Mouse (Mus musculus): ENCODE data around the gene Slc15a1. TPM values are rescaled to one million over a fixed set of nuclear protein-coding genes. Genes with fewer than 3 reads are reported as not detected.

Slc15a1 gene
- polyA plus RNA-seq, 1 experiment from 2014 or later = 0.06 TPM

- Histone ChIP-seq H3K9ac (no peak overlapping the region), H3K9me3 (no peaks in the 10 kb centered on the region), H3K4me2 (replicated peaks) (no peak overlapping the region), H3K27me3 (no peaks in the 10 kb centered on the region), H3K36me3 (no peaks in the 10 kb centered on the region), H3K27ac (no peak overlapping the region), H3K4me1 (no peaks in the 10 kb centered on the region), H3K4me3 (no peak overlapping the region)
- no peak for ATAC-seq (ENCODE audit: insufficient number of reproducible peaks, insufficient read depth, low FRiP score, low TSS enrichment)
- WGBS = 68% methylated on average over 1 of the region's 1 CpGs
Measured at GRCm38 (mm10) chr14:121527201-121527600, 22.1 kb upstream of the Slc15a1 start.

- H3K27ac ChIP-seq = no peak overlapping the region
- H3K9me3 ChIP-seq = no peaks in the 10 kb centered on the region
- H3K4me3 ChIP-seq = no peak overlapping the region
- H3K27me3 ChIP-seq = no peaks in the 10 kb centered on the region
- no peaks in the 10 kb centered on the region for H3K36me3 ChIP-seq
- H3K9ac ChIP-seq = no peak overlapping the region
- WGBS = 85% methylated on average over 4 of the region's 4 CpGs
- H3K4me2 ChIP-seq (replicated peaks) = no peak overlapping the region
- no peaks in the 10 kb centered on the region for H3K4me1 ChIP-seq
- ATAC-seq (ENCODE audit: insufficient number of reproducible peaks, insufficient read depth, low FRiP score, low TSS enrichment) = no peak
Measured at GRCm38 (mm10) chr14:121521709-121522108, 16.7 kb upstream of the Slc15a1 start.

GRCm38 (mm10) chr14:121516881-121517280, 11.8 kb upstream of the Slc15a1 start:
- Histone ChIP-seq H3K27me3 (no peaks in the 10 kb centered on the region), H3K36me3 (no peaks in the 10 kb centered on the region), H3K4me3 (no peak overlapping the region), H3K9ac (no peak overlapping the region), H3K4me1 (no peaks in the 10 kb centered on the region), H3K27ac (no peak overlapping the region), H3K4me2 (replicated peaks) (no peak overlapping the region), H3K9me3 (no peaks in the 10 kb centered on the region)
- WGBS = 72% methylated on average over 5 of the region's 5 CpGs
- no peak for ATAC-seq (ENCODE audit: insufficient number of reproducible peaks, insufficient read depth, low FRiP score, low TSS enrichment)

GRCm38 (mm10) chr14:121508929-121509328, 3.9 kb upstream of the Slc15a1 start:
- Histone ChIP-seq H3K4me1 (0 out of 2 replicates have a peak, but pooled peaks cover 4% of the 10 kb centered on the region), H3K9ac (no peak overlapping the region), H3K4me2 (replicated peaks) (no peak overlapping the region), H3K4me3 (no peak overlapping the region), H3K27ac (no peak overlapping the region), H3K9me3 (no peaks in the 10 kb centered on the region), H3K36me3 (no peaks in the 10 kb centered on the region), H3K27me3 (peaks cover 36% of the 10 kb centered on the region)
- WGBS = 83% methylated on average over 2 of the region's 2 CpGs
- ATAC-seq (ENCODE audit: insufficient number of reproducible peaks, insufficient read depth, low FRiP score, low TSS enrichment) = no peak

- Histone ChIP-seq H3K9ac (no peak overlapping the region), H3K27ac (no peak overlapping the region), H3K4me3 (no peak overlapping the region), H3K36me3 (no peaks in the 10 kb centered on the region), H3K9me3 (no peaks in the 10 kb centered on the region), H3K27me3 (peaks cover 45% of the 10 kb centered on the region), H3K4me2 (replicated peaks) (no peak overlapping the region), H3K4me1 (0 out of 2 replicates have a peak, but pooled peaks cover 4% of the 10 kb centered on the region)
- ATAC-seq (ENCODE audit: insufficient number of reproducible peaks, insufficient read depth, low FRiP score, low TSS enrichment) = no peak
- 12% methylated on average over 6 of the region's 6 CpGs for WGBS
Measured at GRCm38 (mm10) chr14:121506336-121506735, 1.3 kb upstream of the Slc15a1 start.

GRCm38 (mm10) chr14:121505485-121505860, 421 bp upstream of the Slc15a1 start:
- H3K4me2 ChIP-seq (replicated peaks) = peak overlapping the region; percentile 27; the same call in 1 of the 2 replicates

GRCm38 (mm10) chr14:121500577-121500976, 4.5 kb downstream of the Slc15a1 start:
- Histone ChIP-seq H3K27ac (no peak overlapping the region), H3K4me1 (0 out of 2 replicates have a peak, but pooled peaks cover 4% of the 10 kb centered on the region), H3K36me3 (no peaks in the 10 kb centered on the region), H3K9me3 (no peaks in the 10 kb centered on the region), H3K9ac (no peak overlapping the region), H3K4me3 (no peak overlapping the region), H3K4me2 (replicated peaks) (no peak overlapping the region), H3K27me3 (peaks cover 28% of the 10 kb centered on the region)
- WGBS = 74% methylated on average over 2 of the region's 2 CpGs
- ATAC-seq (ENCODE audit: insufficient number of reproducible peaks, insufficient read depth, low FRiP score, low TSS enrichment) = no peak

More at GRCm38 (mm10) chr14:121505485-121505860, 421 bp upstream of the Slc15a1 start:
- Histone ChIP-seq H3K9me3 (no peaks in the 10 kb centered on the region), H3K27ac (no peak overlapping the region), H3K36me3 (no peaks in the 10 kb centered on the region), H3K4me1 (0 out of 2 replicates have a peak, but pooled peaks cover 4% of the 10 kb centered on the region), H3K4me3 (no peak overlapping the region), H3K9ac (no peak overlapping the region), H3K27me3 (peaks cover 47% of the 10 kb centered on the region)
- 27% methylated on average over 9 of the region's 9 CpGs for WGBS
- ATAC-seq (ENCODE audit: insufficient number of reproducible peaks, insufficient read depth, low FRiP score, low TSS enrichment) = no peak

GRCm38 (mm10) chr14:121499769-121500168, 5.3 kb downstream of the Slc15a1 start:
- peaks cover 20% of the 10 kb centered on the region for H3K27me3 ChIP-seq
- ATAC-seq (ENCODE audit: insufficient number of reproducible peaks, insufficient read depth, low FRiP score, low TSS enrichment) = no peak
- no peak overlapping the region for H3K9ac ChIP-seq
- no peak overlapping the region for H3K27ac ChIP-seq
- no peaks in the 10 kb centered on the region for H3K9me3 ChIP-seq
- 63% methylated on average over 1 of the region's 1 CpGs for WGBS
- H3K4me1 ChIP-seq = no peaks in the 10 kb centered on the region
- H3K4me2 ChIP-seq (replicated peaks) = no peak overlapping the region
- H3K4me3 ChIP-seq = no peak overlapping the region
- H3K36me3 ChIP-seq = no peaks in the 10 kb centered on the region

GRCm38 (mm10) chr14:121497800-121498199, 7.3 kb downstream of the Slc15a1 start:
- Histone ChIP-seq H3K36me3 (no peaks in the 10 kb centered on the region), H3K9ac (no peak overlapping the region), H3K4me1 (peaks cover 2% of the 10 kb centered on the region; the same call in 1 of the 2 replicates), H3K4me3 (no peak overlapping the region), H3K27me3 (0 out of 2 replicates have a peak, but pooled peaks cover 3% of the 10 kb centered on the region), H3K27ac (no peak overlapping the region), H3K4me2 (replicated peaks) (no peak overlapping the region), H3K9me3 (no peaks in the 10 kb centered on the region)
- WGBS = 86% methylated on average over 1 of the region's 1 CpGs
- ATAC-seq (ENCODE audit: insufficient number of reproducible peaks, insufficient read depth, low FRiP score, low TSS enrichment) = no peak

GRCm38 (mm10) chr14:121495741-121496140, 9.3 kb downstream of the Slc15a1 start:
- H3K4me2 ChIP-seq (replicated peaks) = no peak overlapping the region
- H3K27ac ChIP-seq = no peak overlapping the region
- WGBS = 85% methylated on average over 4 of the region's 4 CpGs
- no peaks in the 10 kb centered on the region for H3K36me3 ChIP-seq
- no peak overlapping the region for H3K4me3 ChIP-seq
- H3K4me1 ChIP-seq = peaks cover 12% of the 10 kb centered on the region
- no peak for ATAC-seq (ENCODE audit: insufficient number of reproducible peaks, insufficient read depth, low FRiP score, low TSS enrichment)
- no peaks in the 10 kb centered on the region for H3K9me3 ChIP-seq
- no peak overlapping the region for H3K9ac ChIP-seq
- H3K27me3 ChIP-seq = 0 out of 2 replicates have a peak, but pooled peaks cover under 1% of the 10 kb centered on the region

GRCm38 (mm10) chr14:121495120-121495519, 9.9 kb downstream of the Slc15a1 start:
- H3K4me1 ChIP-seq = peaks cover 12% of the 10 kb centered on the region
- no peak for ATAC-seq (ENCODE audit: insufficient number of reproducible peaks, insufficient read depth, low FRiP score, low TSS enrichment)
- no peak overlapping the region for H3K9ac ChIP-seq
- no peak overlapping the region for H3K4me2 ChIP-seq (replicated peaks)
- H3K4me3 ChIP-seq = no peak overlapping the region
- no peaks in the 10 kb centered on the region for H3K36me3 ChIP-seq
- H3K27me3 ChIP-seq = no peaks in the 10 kb centered on the region
- 88% methylated on average over 2 of the region's 2 CpGs for WGBS
- no peak overlapping the region for H3K27ac ChIP-seq
- no peaks in the 10 kb centered on the region for H3K9me3 ChIP-seq

GRCm38 (mm10) chr14:121494238-121494637, 10.8 kb downstream of the Slc15a1 start:
- no peak overlapping the region for H3K27ac ChIP-seq
- no peak for ATAC-seq (ENCODE audit: insufficient number of reproducible peaks, insufficient read depth, low FRiP score, low TSS enrichment)
- H3K4me1 ChIP-seq = peaks cover 12% of the 10 kb centered on the region
- no peak overlapping the region for H3K9ac ChIP-seq
- 60% methylated on average over 2 of the region's 2 CpGs for WGBS
- no peaks in the 10 kb centered on the region for H3K27me3 ChIP-seq
- H3K9me3 ChIP-seq = no peaks in the 10 kb centered on the region
- H3K4me3 ChIP-seq = no peak overlapping the region
- H3K4me2 ChIP-seq (replicated peaks) = no peak overlapping the region
- H3K36me3 ChIP-seq = no peaks in the 10 kb centered on the region

All from embryonic facial prominence, embryonic 12.5 days (tissue).